ENCODE assay signal across 8 mouse cellular contexts in the genomic region with DNA sequence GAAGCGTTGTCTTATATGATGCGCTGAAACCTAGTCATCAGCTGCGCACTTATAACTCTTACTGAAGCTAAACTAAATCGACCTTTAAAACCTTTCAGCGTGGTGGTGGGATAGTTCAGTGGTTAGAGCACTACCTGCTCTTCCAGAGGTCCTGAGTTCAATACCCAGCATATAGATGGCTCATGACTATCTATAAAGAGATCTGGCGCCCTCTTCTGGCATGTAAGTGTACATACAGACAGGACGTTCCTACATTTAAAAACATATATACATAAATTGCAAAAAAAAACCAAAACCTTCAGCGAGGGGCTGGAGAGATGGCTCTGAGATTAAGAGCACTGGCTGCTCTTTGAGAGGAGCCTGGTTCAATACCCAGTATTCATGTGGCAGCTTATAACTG. TPM values are rescaled to one million over a fixed set of nuclear protein-coding genes. Genes with fewer than 3 reads are reported as not detected.
DNase-seq lines count a peak whose midpoint lies in the region; TF ChIP-seq lines count a peak whose summit lies in the region.

No protein-coding gene starts in this region.

- peak; percentile 42 for DNase-seq in adrenal gland, postnatal 10 days
- DNase-seq in adrenal gland, adult 8-10 months: no peak
- no peak for DNase-seq in left cerebral cortex, adult 2 months (ENCODE audit: extremely low spot score in 1 of 2, low spot score in 2 of 2)
- DNase-seq in left cerebral cortex, postnatal 36 days (ENCODE audit: low spot score in 2 of 2): no peak
- peak; percentile 83 for DNase-seq in ES-CJ7 (ENCODE audit: low read depth, low spot score)
- DNase-seq in cerebellum, postnatal 14 days: peak; percentile 60 to 72
- peak; percentile 73 for DNase-seq in splenic B cell, adult 2 months (ENCODE audit: low read depth, low spot score)
- no peak for DNase-seq in gastrocnemius, postnatal 14 days

- no peaks in the 10 kb centered on the region; the same call in 1 of the 2 replicates for H3K36me3 ChIP-seq in splenic B cell, adult 2 months (ENCODE audit: control insufficient read depth, insufficient read depth, low read length, poor library complexity, severe bottlenecking)

- intact Hi-C loops in left cerebral cortex, adult 2 months (cut with DNase I): loop anchor here (2.0 kb wide), 2 partner anchors 48 to 80 kb away; no protein-coding TSS in a partner anchor
- intact Hi-C loops in left cerebral cortex, postnatal 36 days (cut with DNase I): loop anchor here (2.0 to 5.0 kb wide), 2 partner anchors 42 to 80 kb away; partner anchors contain the start of gene Abhd6
- intact Hi-C loops in gastrocnemius, postnatal 14 days (cut with DNase I; ENCODE audit: low total_unique reads): loop anchor here (5.0 kb wide), 2 partner anchors 47 to 77 kb away; no protein-coding TSS in a partner anchor

- peak; percentile 64 for TF ChIP-seq CTCF in left cerebral cortex, adult 2 months (IDR thresholded peaks at IDR 0.05)

- H3K27ac ChIP-seq in left cerebral cortex, adult 2 months: no peak overlapping the region

- H3K27me3 ChIP-seq in splenic B cell, adult 2 months (ENCODE audit: control insufficient read depth, insufficient read depth, low read length, poor library complexity, severe bottlenecking): no peaks in the 10 kb centered on the region

- no peak overlapping the region for H3K4me3 ChIP-seq in left cerebral cortex, adult 2 months

RNA-seq across cellular contexts. Expression of gene Rpp14, which starts 35.8 kb away (rescaled TPM):
- 10 to 100 TPM; 31.6 to 37.2 TPM for total RNA-seq in adrenal gland, postnatal 10 days (2021)
- total RNA-seq in adrenal gland, adult 8-10 months (2022): 10 to 100 TPM; 35.2 to 44.8 (median 41.3) TPM
- 10 to 100 TPM; 32.7 to 40.2 TPM for total RNA-seq in left cerebral cortex, adult 2 months (2021)
- 10 to 100 TPM; 31.0 to 38.3 TPM for total RNA-seq in left cerebral cortex, postnatal 36 days (2021)
- 10 to 100 TPM; 18.7 to 21.1 TPM for total RNA-seq in gastrocnemius, postnatal 14 days (2021)

RNA-seq across cellular contexts. Expression of gene Abhd6, which starts 41.6 kb away (rescaled TPM):
- total RNA-seq in adrenal gland, postnatal 10 days (2021): 10 to 100 TPM; 39.2 to 40.2 TPM
- 100 to 1,000 TPM in 2 of 4 experiments, 10 to 100 TPM in 2; 87.1 to 147 (median 102) TPM for total RNA-seq in adrenal gland, adult 8-10 months (2022)
- total RNA-seq in left cerebral cortex, adult 2 months (2021): 10 to 100 TPM; 69.2 to 78.7 TPM
- 10 to 100 TPM; 63.4 to 74.0 TPM for total RNA-seq in left cerebral cortex, postnatal 36 days (2021)
- 1 to 10 TPM; 2.9 to 3.1 TPM for total RNA-seq in gastrocnemius, postnatal 14 days (2021)

RNA-seq across cellular contexts. Expression of gene Dnase1l3, which starts 50.0 kb away (rescaled TPM):
- 1 to 10 TPM; 4.2 to 7.8 TPM for total RNA-seq in adrenal gland, postnatal 10 days (2021)
- total RNA-seq in adrenal gland, adult 8-10 months (2022): under 1 TPM; 0.37 to 0.78 (median 0.55) TPM
- total RNA-seq in left cerebral cortex, adult 2 months (2021): under 1 TPM in 1 of 2 experiments, not detected in 1; 0.07 TPM
- not detected for total RNA-seq in left cerebral cortex, postnatal 36 days (2021)
- total RNA-seq in gastrocnemius, postnatal 14 days (2021): under 1 TPM in 1 of 2 experiments, not detected in 1; 0.10 TPM

RNA-seq across cellular contexts. Expression of gene Pxk, which starts 53.7 kb away (rescaled TPM):
- 10 to 100 TPM; 32.3 to 40.9 TPM for total RNA-seq in adrenal gland, postnatal 10 days (2021)
- 10 to 100 TPM; 62.3 to 72.3 (median 68.1) TPM for total RNA-seq in adrenal gland, adult 8-10 months (2022)
- 10 to 100 TPM; 34.5 to 36.6 TPM for total RNA-seq in left cerebral cortex, adult 2 months (2021)
- 10 to 100 TPM; 27.9 to 37.0 TPM for total RNA-seq in left cerebral cortex, postnatal 36 days (2021)
- 10 to 100 TPM; 11.4 to 11.6 TPM for total RNA-seq in gastrocnemius, postnatal 14 days (2021)

Comparison
In these comparisons a context has a peak if more than half of its experiments do, and no peak if none do; other contexts are left out.
1. DNase-seq: peak in adrenal gland, postnatal 10 days (single experiment), ES-CJ7 (single experiment), cerebellum, postnatal 14 days (2 of 2) and splenic B cell, adult 2 months (single experiment); none in adrenal gland, adult 8-10 months (single experiment), left cerebral cortex, adult 2 months (0 of 2), left cerebral cortex, postnatal 36 days (0 of 2) and gastrocnemius, postnatal 14 days (single experiment).
2. RNA of gene Abhd6, which starts 41.6 kb away (total RNA-seq): 87.1 to 147 TPM in adrenal gland, adult 8-10 months, 69.2 to 78.7 TPM in left cerebral cortex, adult 2 months, 63.4 to 74.0 TPM in left cerebral cortex, postnatal 36 days and 39.2 to 40.2 TPM in adrenal gland, postnatal 10 days; 2.9 to 3.1 TPM in gastrocnemius, postnatal 14 days; every median in the first group is over 4 times any median in the second.